Mouse (Mus musculus) gastrocnemius, postnatal 36 days (tissue): ENCODE data around the gene Psmb2. TPM values are rescaled to one million over a fixed set of nuclear protein-coding genes. Genes with fewer than 3 reads are reported as not detected.

Source experiments
- DNase-seq, 2 experiments: peaks; one replicate each; pipeline ENCODE4 v3.0.0; 2022
- intact Hi-C: fragments of 180-260 bp; cut with DNase I; formaldehyde crosslinking; loops from one replicate; pipeline ENCODE4 v1.15.1; 2025
- long read RNA-seq, 2 experiments: library from polyadenylated mRNA; stranded (forward); transcript quantifications; one replicate each; pipeline ENCODE4 v2.0.0; 2021
- total RNA-seq, 2 experiments: library from RNA; stranded (reverse); gene quantifications; 2 replicates each; pipeline ENCODE4 v1.2.3; 2021

Psmb2 gene
- 10 to 100 TPM; 77.9 to 88.6 TPM for total RNA-seq
- long read RNA-seq, experiment 1, transcript Psmb2-201 (6 exons, 859 nt) = major isoform, 267 of 274 reads
- long read RNA-seq, experiment 1, partial matches to known transcripts = 1 of 274 reads
- long read RNA-seq, experiment 1, other reads (novel, unspliced or antisense) = 6 of 274 reads
- long read RNA-seq, experiment 2, transcript Psmb2-201 (6 exons, 859 nt) = major isoform, 264 of 280 reads
- long read RNA-seq, experiment 2, partial matches to known transcripts = 4 of 280 reads
- long read RNA-seq, experiment 2, other reads (novel, unspliced or antisense) = 10 of 280 reads

- DNase-seq = peak; percentile 98 to 99
- intact Hi-C loops = loop anchor here (5.0 kb wide), 2 partner anchors 65 to 70 kb away; partner anchors contain the start of gene 5730409E04Rik
These were observed at the start of gene Psmb2 for GRCm38 (mm10) chr4:126677054-126678003. TSS of gene Psmb2 (plus strand) at chr4:126677630.

GRCm38 (mm10) chr4:126631922-126632321 is 45.5 kb upstream of the Psmb2 start:
- DNase-seq = no peak
- intact Hi-C loops = loop anchor here (2.0 kb wide), 1 partner anchor 109 kb away; no protein-coding TSS in a partner anchor

- DNase-seq = no peak
- intact Hi-C loops = no loop called here
These were observed 44.8 kb upstream of the Psmb2 start for GRCm38 (mm10) chr4:126632668-126633067.

- intact Hi-C loops = no loop called here
- no peak for DNase-seq
These were observed 41.1 kb upstream of the Psmb2 start for GRCm38 (mm10) chr4:126636330-126636729.

GRCm38 (mm10) chr4:126637446-126637845 is 40.0 kb upstream of the Psmb2 start:
- no peak for DNase-seq
- intact Hi-C loops = no loop called here

- intact Hi-C loops = no loop called here
- no peak for DNase-seq
These were observed 38.1 kb upstream of the Psmb2 start for GRCm38 (mm10) chr4:126639339-126639738.

- no peak for DNase-seq
- intact Hi-C loops = no loop called here
These were observed 35.5 kb upstream of the Psmb2 start for GRCm38 (mm10) chr4:126641901-126642300.

GRCm38 (mm10) chr4:126643815-126644214 is 33.6 kb upstream of the Psmb2 start:
- intact Hi-C loops = no loop called here
- no peak for DNase-seq

- no peak for DNase-seq
- intact Hi-C loops = no loop called here
These were observed 33.0 kb upstream of the Psmb2 start for GRCm38 (mm10) chr4:126644333-126644963.

GRCm38 (mm10) chr4:126647996-126648910 is 29.2 kb upstream of the Psmb2 start:
- intact Hi-C loops = no loop called here
- no peak for DNase-seq

GRCm38 (mm10) chr4:126653148-126653547 is 24.3 kb upstream of the Psmb2 start:
- no peak for DNase-seq
- intact Hi-C loops = no loop called here

GRCm38 (mm10) chr4:126655356-126655755 is 22.1 kb upstream of the Psmb2 start:
- DNase-seq = no peak
- intact Hi-C loops = no loop called here

- intact Hi-C loops = no loop called here
- DNase-seq = no peak
These were observed 16.2 kb upstream of the Psmb2 start for GRCm38 (mm10) chr4:126661249-126661648.

GRCm38 (mm10) chr4:126667075-126667474 is 10.4 kb upstream of the Psmb2 start:
- no peak for DNase-seq
- intact Hi-C loops = no loop called here

GRCm38 (mm10) chr4:126682298-126682697 is 4.9 kb downstream of the Psmb2 start:
- intact Hi-C loops = no loop called here
- no peak for DNase-seq

- no peak for DNase-seq
- intact Hi-C loops = no loop called here
These were observed 5.7 kb downstream of the Psmb2 start for GRCm38 (mm10) chr4:126683084-126683483.

GRCm38 (mm10) chr4:126689457-126689856 is 12.0 kb downstream of the Psmb2 start:
- intact Hi-C loops = no loop called here
- DNase-seq = no peak

- DNase-seq = no peak
- intact Hi-C loops = no loop called here
These were observed 15.6 kb downstream of the Psmb2 start for GRCm38 (mm10) chr4:126693021-126693420.

GRCm38 (mm10) chr4:126696908-126697307 is 19.5 kb downstream of the Psmb2 start:
- no peak for DNase-seq
- intact Hi-C loops = no loop called here
